Mouse (Mus musculus) frontal cortex, postnatal 10 days (tissue): ENCODE measurements around the gene Asic2.

Source experiments
- DNase-seq, 2 experiments: peaks; one replicate each; pipeline ENCODE4 v3.0.0; 2022; ENCODE audit warnings: low spot score in 2 of 2, mixed read lengths in 1 of 2

The Asic2 gene

GRCm38 (mm10) chr11:81192155-81192554, 776.1 kb downstream of the Asic2 start:
- no peak for DNase-seq

GRCm38 (mm10) chr11:81189103-81189502, 779.2 kb downstream of the Asic2 start:
- no peak for DNase-seq

- no peak for DNase-seq
Observed at GRCm38 (mm10) chr11:81187851-81188250, 780.4 kb downstream of the Asic2 start.

GRCm38 (mm10) chr11:81184721-81185120, 783.5 kb downstream of the Asic2 start:
- DNase-seq, result no peak

- DNase-seq, result no peak
Observed at GRCm38 (mm10) chr11:81164890-81165289, 803.4 kb downstream of the Asic2 start.

- no peak for DNase-seq
Observed at GRCm38 (mm10) chr11:81163056-81163455, 805.2 kb downstream of the Asic2 start.

- DNase-seq, result peak; percentile 36 to 77
Observed at GRCm38 (mm10) chr11:81153841-81154240, 814.4 kb downstream of the Asic2 start.

- DNase-seq, result peak; percentile 72 to 73
Observed at GRCm38 (mm10) chr11:81153161-81153840, 815.0 kb downstream of the Asic2 start.

GRCm38 (mm10) chr11:81152460-81153160, 815.6 kb downstream of the Asic2 start:
- DNase-seq, result peak; percentile 69 to 76

- peak; percentile 45 to 64 for DNase-seq
Observed at GRCm38 (mm10) chr11:81152021-81152385, 816.3 kb downstream of the Asic2 start.

GRCm38 (mm10) chr11:81151286-81152020, 816.8 kb downstream of the Asic2 start:
- peak; percentile 21 to 33 for DNase-seq

- DNase-seq, result no peak
Observed at GRCm38 (mm10) chr11:81150621-81151020, 817.6 kb downstream of the Asic2 start.

GRCm38 (mm10) chr11:81148423-81148822, 819.8 kb downstream of the Asic2 start:
- DNase-seq, result peak; percentile 43 to 50

GRCm38 (mm10) chr11:81146574-81147157, 821.6 kb downstream of the Asic2 start:
- DNase-seq, result no peak

- DNase-seq, result peak in 1 of 2 experiments; percentile 46
Observed at GRCm38 (mm10) chr11:81135141-81135540, 833.1 kb downstream of the Asic2 start.

GRCm38 (mm10) chr11:81133950-81134349, 834.3 kb downstream of the Asic2 start:
- DNase-seq, result no peak

GRCm38 (mm10) chr11:81132669-81133068, 835.6 kb downstream of the Asic2 start:
- no peak for DNase-seq

- DNase-seq, result no peak
Observed at GRCm38 (mm10) chr11:81124363-81124762, 843.9 kb downstream of the Asic2 start.

- DNase-seq, result no peak
Observed at GRCm38 (mm10) chr11:81120024-81120576, 848.2 kb downstream of the Asic2 start.

GRCm38 (mm10) chr11:81118055-81118454, 850.2 kb downstream of the Asic2 start:
- DNase-seq, result no peak

- no peak for DNase-seq
Observed at GRCm38 (mm10) chr11:81115666-81116065, 852.6 kb downstream of the Asic2 start.

GRCm38 (mm10) chr11:81111626-81112025, 856.6 kb downstream of the Asic2 start:
- DNase-seq, result no peak
